In the genomic region with DNA sequence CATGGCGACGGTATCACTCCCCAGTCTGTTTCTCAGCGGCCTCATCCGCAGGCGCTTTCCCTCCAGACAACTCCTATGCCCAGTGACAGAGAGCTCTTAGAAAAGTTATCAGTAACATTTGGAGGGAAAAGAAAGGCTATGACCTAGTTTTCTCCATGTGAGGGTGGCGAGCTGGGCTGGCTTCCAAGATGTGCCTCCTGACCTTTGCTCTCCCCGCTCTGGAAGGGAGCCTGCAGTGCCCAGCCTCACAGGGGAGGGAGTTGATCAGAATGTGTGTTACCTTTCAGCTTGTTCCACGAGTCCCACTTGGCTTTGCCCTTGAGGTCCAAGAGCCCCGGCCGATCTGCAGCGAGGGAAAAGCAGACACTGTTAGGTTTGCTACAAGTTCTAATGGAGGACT, we compare ENCODE assay signal across 9 mouse cellular contexts. TPM values are rescaled to one million over a fixed set of nuclear protein-coding genes. Genes with fewer than 3 reads are reported as not detected.
DNase-seq lines count a peak whose midpoint lies in the region; ATAC-seq lines count a peak whose summit lies in the region.
"Had no signal": no experiment of that assay in that cellular context is flagged by ENCODE, and none has a peak within 500 bp of the region (broad histone marks: within the 10 kb centered on the region; RNA-seq: fewer than 3 reads in every experiment).

No protein-coding gene starts in this region.

- H3K4me1 ChIP-seq in forebrain, embryonic 11.5 days (replicated peaks; ENCODE audit: control insufficient read depth, insufficient read depth, low read length), result peaks cover 2% of the 10 kb centered on the region; the same call in 1 of the 2 replicates

- no peak overlapping the region for H3K4me3 ChIP-seq in forebrain, embryonic 11.5 days (ENCODE audit: low read depth, low read length)
- H3K4me3 ChIP-seq: lung, embryonic 15.5 days had no signal

- DNase-seq in gastrocnemius, postnatal 10 days, result peak; percentile 14
- DNase-seq in gastrocnemius, postnatal 25 days, result no peak
- DNase-seq in adipocyte (ENCODE audit: low spot score), result peak; percentile 95
- DNase-seq in forebrain, embryonic 11.5 days (ENCODE audit: low spot score), result no peak
- DNase-seq in kidney, postnatal 10 days, result peak; percentile 75
- DNase-seq in testis, postnatal 10 days (ENCODE audit: low spot score), result peak; percentile 67
- DNase-seq in frontal cortex, adult 2 months (ENCODE audit: extremely low spot score in 1 of 2, low spot score in 1 of 2), result no peak
- DNase-seq in left cerebral cortex, adult 8-10 months (ENCODE audit: low spot score in 2 of 2), result no peak

- H3K27ac ChIP-seq in forebrain, embryonic 11.5 days (ENCODE audit: low read depth, low read length), result peak overlapping the region; percentile 69
- H3K27ac ChIP-seq: lung, embryonic 15.5 days had no signal

- H3K36me3 ChIP-seq in forebrain, embryonic 11.5 days (ENCODE audit: control insufficient read depth, insufficient read depth, low read length), result peaks cover 20% of the 10 kb centered on the region

- peaks cover 3% of the 10 kb centered on the region; the same call in 1 of the 2 replicates for H3K9me3 ChIP-seq in forebrain, embryonic 11.5 days (ENCODE audit: control insufficient read depth, low read length)
- H3K9me3 ChIP-seq: lung, embryonic 15.5 days had no signal

- no peak overlapping the region for H3K4me2 ChIP-seq in forebrain, embryonic 11.5 days (ENCODE audit: low read depth, low read length, severe bottlenecking)
- H3K4me2 ChIP-seq: lung, embryonic 15.5 days had no signal

- WGBS in forebrain, embryonic 11.5 days, result 87% methylated on average over 11 of the region's 11 CpGs

- no peaks in the 10 kb centered on the region for H3K27me3 ChIP-seq in forebrain, embryonic 11.5 days (ENCODE audit: control insufficient read depth, insufficient read depth, low read length)
- H3K27me3 ChIP-seq: lung, embryonic 15.5 days had no signal

- no peak overlapping the region for H3K9ac ChIP-seq in forebrain, embryonic 11.5 days (ENCODE audit: low read length)
- H3K9ac ChIP-seq: lung, embryonic 15.5 days had no signal

- no peak for ATAC-seq in forebrain, embryonic 11.5 days (replicated peaks; ENCODE audit: low FRiP score)

RNA-seq across cellular contexts. Expression of gene Dbi, which starts 4.8 kb away (rescaled TPM):
- total RNA-seq in gastrocnemius, postnatal 10 days (2021), result 100 to 1,000 TPM; 254 to 263 TPM
- 100 to 1,000 TPM; 177 to 210 TPM for total RNA-seq in gastrocnemius, postnatal 25 days (2021)
- polyA plus RNA-seq in forebrain, embryonic 11.5 days (2014; fragmentation: Nextera tagmentation; extraction: Ambion mirVana), result 783 and 824 TPM in 2 replicates
- polyA plus RNA-seq in frontal cortex, adult 2 months (2012; rRNA removed), result 768 and 847 TPM in 2 replicates
- 100 to 1,000 TPM; 223 to 389 (median 294) TPM for total RNA-seq in left cerebral cortex, adult 8-10 months (2022)

RNA-seq across cellular contexts. Expression of gene 3110009E18Rik, which starts 4.9 kb away (rescaled TPM):
- 1 to 10 TPM; 5.7 to 7.3 TPM for total RNA-seq in gastrocnemius, postnatal 10 days (2021)
- total RNA-seq in gastrocnemius, postnatal 25 days (2021), result 1 to 10 TPM; 4.9 to 5.4 TPM
- 19.6 and 23.1 TPM in 2 replicates for polyA plus RNA-seq in forebrain, embryonic 11.5 days (2014; fragmentation: Nextera tagmentation; extraction: Ambion mirVana)
- polyA plus RNA-seq in frontal cortex, adult 2 months (2012; rRNA removed), result 4.1 and 4.6 TPM in 2 replicates
- 1 to 10 TPM; 4.8 to 7.3 (median 6.0) TPM for total RNA-seq in left cerebral cortex, adult 8-10 months (2022)

RNA-seq across cellular contexts. Expression of gene Tmem37, which starts 42.2 kb away (rescaled TPM):
- total RNA-seq in gastrocnemius, postnatal 10 days (2021), result 10 to 100 TPM in 1 of 2 experiments, 1 to 10 TPM in 1; 8.7 to 12.6 TPM
- 10 to 100 TPM; 11.2 to 16.5 TPM for total RNA-seq in gastrocnemius, postnatal 25 days (2021)
- 5.3 and 6.9 TPM in 2 replicates for polyA plus RNA-seq in forebrain, embryonic 11.5 days (2014; fragmentation: Nextera tagmentation; extraction: Ambion mirVana)
- polyA plus RNA-seq in frontal cortex, adult 2 months (2012; rRNA removed), result 3.9 and 5.1 TPM in 2 replicates
- 1 to 10 TPM; 1.3 to 2.6 (median 2.2) TPM for total RNA-seq in left cerebral cortex, adult 8-10 months (2022)

Comparison
In these comparisons a context has a peak if more than half of its experiments do, and no peak if none do; other contexts are left out.
1. DNase-seq: peak in gastrocnemius, postnatal 10 days (single experiment), adipocyte (single experiment), kidney, postnatal 10 days (single experiment) and testis, postnatal 10 days (single experiment); none in gastrocnemius, postnatal 25 days (single experiment), forebrain, embryonic 11.5 days (single experiment), frontal cortex, adult 2 months (0 of 2) and left cerebral cortex, adult 8-10 months (0 of 2).